Mouse (Mus musculus): ENCODE measurements around the gene Rhobtb1.
A peak's percentile ranks its signal among the peaks of the same experiment; 100 is the strongest.

The Rhobtb1 gene

DNA sequence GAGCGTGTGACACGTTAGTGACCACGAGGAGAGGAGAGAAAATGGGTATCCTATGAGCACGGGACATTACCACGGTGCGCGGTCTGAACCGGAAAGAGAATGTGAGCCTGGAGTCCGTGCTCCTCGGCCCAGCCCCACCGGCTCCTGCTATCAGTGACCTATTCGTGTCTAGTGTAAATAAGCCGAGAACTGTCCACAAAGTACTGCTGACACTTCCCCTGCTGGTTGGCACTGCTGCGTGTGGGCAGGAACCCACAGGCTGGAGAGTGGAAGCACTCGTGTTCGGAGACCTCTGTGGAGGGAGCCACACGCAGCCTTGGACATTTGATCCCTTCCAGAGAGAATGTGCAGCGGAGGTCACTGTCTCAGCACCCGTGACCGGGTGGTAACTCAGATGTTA is at the start of gene Rhobtb1:
TSS of gene Rhobtb1 (plus strand) at position 390 of the 400 bp plus-strand sequence.
- DNase-seq (ENCODE audit: low read depth): no peak

DNA sequence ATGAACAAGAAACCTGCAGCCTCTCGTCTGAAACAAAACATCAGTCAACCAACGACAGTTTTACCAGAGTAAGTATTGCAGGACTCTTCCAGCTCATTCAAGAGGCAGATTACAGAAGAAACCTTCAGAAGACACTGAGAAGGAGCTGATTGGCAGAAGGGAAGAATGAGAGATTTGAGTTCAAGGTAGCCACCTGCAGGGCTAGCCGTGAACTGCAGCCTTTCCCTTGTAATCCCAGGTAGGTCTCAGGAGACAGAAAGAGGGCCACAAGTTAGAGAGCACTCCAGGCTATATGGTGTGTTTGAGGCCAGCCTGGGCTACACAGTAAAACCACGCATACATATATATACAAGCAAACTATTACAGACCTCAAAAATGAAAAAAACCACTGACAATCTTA is 49.2 kb upstream of the Rhobtb1 start:
- DNase-seq (ENCODE audit: low read depth): peak; percentile 4

DNA sequence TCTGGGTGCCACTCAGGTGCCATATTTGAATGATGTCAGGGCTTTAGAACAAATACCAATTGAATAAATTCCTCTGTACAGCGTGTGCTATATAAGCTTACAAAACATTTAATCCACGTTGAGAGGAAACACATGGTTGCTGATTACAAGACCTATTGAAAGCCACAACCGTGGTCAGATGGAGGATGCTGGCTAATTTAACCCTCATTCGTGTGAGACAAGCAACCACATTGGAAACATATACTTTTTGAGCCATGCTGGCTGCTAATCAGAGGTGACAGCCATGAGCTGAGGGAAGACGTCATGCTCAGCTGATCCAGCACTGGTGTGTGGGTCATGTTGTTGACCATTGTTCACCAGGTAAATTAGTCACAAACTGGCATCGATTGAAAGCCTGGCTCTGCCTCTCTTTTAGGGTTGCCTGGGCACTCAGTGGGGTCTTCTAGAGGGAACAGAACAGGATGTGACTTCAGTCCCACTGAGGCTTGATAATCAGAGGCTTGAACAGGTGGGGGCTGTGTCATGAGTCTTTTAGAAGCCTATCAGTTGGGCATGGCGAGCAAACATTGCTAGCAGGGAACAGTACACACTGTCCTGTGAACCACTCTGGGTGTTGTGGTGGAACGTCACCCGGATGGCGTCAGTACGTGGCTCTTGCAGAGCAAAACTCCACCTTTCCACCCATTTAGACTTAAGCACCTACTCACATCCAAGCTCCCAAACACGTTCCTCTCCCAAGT is 46.9 kb upstream of the Rhobtb1 start:
- no peak for DNase-seq (ENCODE audit: low read depth)

DNA sequence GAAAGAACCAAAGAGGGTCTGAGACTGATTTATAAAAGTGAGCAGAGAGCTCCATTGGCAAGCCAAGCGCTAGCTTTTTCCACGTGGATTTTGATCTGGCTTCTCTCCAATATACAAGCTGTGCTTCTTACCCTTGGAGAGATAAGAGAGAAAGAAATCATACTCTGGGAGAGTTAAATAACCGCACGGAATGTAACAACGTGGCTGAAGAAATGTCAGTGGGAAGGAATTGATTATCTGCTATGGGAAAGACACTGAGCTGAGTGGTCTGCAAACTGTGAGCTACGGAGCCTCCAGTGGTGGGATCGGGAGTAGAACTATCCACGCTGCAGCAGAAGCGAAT is 46.4 kb upstream of the Rhobtb1 start:
- no peak for DNase-seq (ENCODE audit: low read depth)

DNA sequence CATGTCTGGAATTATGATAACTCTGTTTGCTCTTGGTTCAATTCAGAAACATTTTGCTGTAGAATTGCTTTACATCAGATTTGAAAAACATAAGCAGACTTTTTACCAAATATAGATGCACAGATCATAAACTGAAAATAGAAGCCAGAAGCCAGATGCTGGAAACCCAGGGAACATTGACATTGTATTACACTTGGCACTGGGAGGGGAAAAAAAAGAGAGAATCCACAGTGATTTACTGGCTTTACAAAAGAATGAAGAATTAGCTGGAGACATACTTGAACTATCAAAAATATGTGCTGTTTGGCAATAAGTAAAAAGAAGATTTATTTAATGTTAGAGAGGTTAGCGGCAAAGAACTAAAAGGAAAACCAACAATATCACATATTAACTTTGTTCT is 44.4 kb upstream of the Rhobtb1 start:
- DNase-seq (ENCODE audit: low read depth): no peak

DNA sequence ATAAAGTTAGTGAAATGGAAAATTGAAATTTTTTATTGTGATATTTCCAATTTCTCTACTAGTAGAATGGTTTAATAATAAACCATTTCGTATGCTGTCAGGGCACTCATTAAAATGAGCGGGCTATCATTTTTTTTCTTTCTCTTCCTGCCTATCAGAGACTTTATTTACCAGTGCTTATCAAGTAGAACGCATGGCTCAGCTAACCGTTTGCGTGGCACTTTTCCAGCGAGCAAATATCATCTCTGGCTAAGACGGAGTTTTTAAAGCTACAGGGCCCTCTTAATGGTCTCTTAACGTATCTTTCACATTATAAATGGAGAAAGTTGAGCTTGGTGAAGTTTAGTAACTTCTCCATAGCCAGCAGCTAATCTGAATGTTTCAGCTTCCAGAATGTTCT is 44.0 kb upstream of the Rhobtb1 start:
- DNase-seq (ENCODE audit: low read depth): no peak

DNA sequence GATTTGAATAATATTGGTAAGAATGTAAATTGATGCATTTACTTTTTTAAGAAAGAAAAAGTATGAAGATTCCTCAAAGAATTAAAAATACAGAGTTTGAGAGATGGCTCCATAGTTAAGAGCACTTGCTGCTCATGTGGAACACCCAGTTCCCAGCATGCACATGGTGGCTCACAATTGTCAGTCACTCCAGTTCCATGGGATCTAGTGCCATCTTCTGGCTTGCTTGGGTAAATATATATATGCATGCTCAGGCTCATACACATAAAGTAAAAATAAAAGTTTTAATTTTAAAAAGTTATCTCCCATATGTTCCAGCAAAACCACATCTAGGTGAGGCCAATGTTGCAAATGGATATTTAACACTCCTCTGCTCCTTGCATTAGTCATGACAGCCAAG is 36.9 kb upstream of the Rhobtb1 start:
- DNase-seq (ENCODE audit: low read depth): no peak

DNA sequence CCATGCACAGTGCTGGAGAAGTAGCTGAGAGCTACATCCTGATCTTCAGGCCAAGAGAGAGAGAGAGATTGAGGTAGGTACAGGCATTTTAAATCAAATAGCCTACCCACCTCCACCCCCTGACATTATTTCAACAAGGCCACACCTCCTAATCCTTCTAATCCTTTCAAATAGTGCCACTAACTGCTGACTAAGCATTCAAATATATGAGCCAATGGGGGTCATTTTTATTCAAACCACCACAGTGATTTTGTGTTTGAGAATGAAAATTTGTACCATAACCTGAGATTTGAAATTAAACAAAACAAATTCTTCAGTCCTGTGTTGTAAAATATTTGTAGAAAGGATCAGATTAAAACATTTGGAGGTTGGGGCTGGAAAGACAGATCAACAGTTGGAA is 33.2 kb upstream of the Rhobtb1 start:
- DNase-seq (ENCODE audit: low read depth): no peak

DNA sequence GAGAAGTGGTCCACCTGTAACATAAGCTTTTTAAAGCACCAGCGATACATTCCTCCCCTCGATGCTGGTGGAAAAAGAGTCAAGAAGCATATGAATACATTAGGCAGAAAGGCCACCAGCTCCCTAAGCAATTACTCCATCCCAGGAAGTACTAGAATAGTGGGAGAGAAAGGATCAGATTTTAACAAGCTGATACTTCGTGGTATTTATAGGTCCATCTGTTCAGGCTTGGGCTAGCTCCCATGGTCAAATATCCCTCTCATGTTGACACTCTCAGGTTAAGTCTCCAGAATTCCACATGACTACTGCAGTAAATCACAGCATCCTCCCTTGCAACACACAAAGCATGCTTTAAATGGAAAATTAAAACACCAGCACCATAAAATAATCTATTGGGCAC is 32.3 kb upstream of the Rhobtb1 start:
- no peak for DNase-seq (ENCODE audit: low read depth)

DNA sequence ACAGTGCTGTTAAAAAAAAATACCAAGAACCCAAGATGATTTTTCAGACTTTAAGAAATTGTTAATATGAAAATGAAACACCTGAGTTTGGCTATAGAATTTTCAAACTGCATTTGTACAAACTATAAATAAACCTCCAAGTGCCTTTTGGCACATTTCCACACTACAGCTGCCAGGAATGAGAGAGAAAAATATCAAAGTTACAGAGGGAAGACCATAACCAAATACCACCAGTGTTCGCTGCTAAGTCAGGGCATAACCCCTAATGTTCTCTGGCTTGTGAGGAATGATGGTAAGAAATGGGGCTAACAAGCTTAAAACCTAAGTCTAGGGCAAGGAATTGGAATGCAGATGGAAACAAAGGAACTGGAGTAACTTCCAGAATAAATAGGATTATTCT is 31.8 kb upstream of the Rhobtb1 start:
- no peak for DNase-seq (ENCODE audit: low read depth)

DNA sequence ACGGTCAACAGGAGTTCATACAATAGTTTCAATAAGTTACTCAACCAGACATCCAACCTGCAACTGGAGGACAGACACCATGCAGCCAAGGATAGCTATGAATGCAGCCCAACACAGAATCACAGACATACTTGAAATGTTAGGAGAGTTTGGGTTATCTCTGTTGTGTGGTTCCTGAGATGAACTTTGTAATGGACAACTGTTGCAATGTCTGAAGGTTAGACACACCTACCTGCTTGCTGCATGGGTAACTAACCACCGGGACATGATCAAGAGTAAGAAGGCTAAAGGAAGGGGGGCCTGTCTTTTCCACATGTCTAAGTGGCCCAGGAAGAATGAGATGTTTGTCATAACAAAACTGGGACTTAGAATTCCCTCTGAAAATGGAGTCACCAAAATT is 24.7 kb upstream of the Rhobtb1 start:
- no peak for DNase-seq (ENCODE audit: low read depth)

DNA sequence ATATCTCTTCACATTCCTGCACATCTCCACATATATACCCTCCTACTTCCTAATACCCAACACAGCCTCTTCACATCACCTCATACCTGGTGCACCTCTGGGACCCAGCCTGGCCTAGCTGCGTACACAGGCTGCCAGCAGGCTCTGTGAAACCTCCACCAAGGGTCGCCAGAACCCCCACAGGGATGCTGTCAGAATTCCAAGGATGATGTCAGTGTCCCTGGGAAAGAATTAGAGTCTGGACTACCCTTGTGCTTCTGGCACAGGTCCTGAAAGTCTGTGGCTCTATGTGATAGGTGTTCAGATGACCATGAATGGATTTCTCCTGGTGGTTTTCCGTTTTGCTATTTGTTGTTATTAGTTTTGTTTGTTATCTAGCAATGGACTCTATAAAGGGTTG is 22.7 kb upstream of the Rhobtb1 start:
- DNase-seq (ENCODE audit: low read depth): no peak

DNA sequence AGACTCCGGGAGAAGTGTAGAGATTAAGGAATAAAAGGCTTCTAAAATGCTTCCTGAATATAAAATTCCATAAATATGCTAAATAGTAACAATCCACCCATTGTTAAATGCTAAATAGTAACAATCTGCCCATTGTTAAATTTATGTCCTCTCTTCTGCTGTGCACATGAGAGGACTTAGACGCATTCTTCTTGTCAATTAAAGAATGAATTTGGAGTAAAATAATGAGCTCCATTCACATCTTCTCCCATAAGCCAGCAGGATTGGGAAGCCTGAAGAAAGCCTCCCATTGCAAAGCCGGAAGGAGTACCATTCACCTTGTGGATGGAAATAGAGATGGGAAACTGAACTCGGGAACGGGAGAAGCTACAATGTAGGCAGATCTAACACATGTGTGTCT is 20.6 kb upstream of the Rhobtb1 start:
- DNase-seq (ENCODE audit: low read depth): no peak

DNA sequence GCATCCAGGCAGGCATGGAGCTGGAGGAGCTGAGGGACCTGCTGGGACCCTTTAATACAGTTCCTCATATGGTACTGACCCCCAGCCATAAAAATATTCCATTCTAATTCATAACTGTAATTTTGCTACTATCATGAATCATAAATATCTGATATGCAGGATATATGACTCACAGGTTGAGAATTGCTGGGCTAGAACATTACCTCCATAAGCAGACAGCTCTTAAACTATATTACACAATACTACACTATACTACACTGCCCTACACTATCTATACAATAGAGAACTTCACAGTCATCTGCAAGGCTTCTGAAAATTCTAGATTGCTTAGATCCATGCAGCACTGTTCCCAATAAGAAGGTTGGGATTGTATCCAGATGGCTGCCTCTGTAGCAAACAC is 16.9 kb upstream of the Rhobtb1 start:
- no peak for DNase-seq (ENCODE audit: low read depth)

DNA sequence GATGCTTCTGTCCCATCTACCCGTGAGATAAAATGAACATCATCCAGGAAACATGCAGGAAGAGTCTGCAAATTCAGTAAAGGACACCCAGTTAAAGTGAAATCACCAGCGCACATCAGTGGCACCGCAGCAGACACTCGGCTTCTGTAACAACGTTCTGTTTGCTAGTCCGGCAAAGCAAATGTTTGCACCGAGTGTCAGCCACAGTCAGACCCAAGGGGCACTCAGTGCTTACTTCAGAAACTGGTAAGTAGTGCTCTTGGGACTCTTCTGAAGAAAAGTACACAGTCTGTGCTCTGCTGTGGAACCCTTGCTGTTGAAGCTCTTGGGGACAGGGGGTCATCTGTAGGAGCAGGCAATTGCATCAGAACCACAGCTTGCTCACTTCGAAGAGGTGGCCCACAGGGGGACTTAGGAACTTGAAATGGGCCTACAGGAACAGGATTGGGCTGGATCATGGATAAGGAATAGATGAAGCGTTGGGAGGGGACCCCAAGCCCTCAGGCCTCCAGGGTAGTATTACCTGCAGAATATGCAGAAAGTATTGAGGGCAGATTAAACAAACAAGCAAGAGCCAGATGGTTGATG is 14.9 kb upstream of the Rhobtb1 start:
- DNase-seq (ENCODE audit: low read depth): no peak

DNA sequence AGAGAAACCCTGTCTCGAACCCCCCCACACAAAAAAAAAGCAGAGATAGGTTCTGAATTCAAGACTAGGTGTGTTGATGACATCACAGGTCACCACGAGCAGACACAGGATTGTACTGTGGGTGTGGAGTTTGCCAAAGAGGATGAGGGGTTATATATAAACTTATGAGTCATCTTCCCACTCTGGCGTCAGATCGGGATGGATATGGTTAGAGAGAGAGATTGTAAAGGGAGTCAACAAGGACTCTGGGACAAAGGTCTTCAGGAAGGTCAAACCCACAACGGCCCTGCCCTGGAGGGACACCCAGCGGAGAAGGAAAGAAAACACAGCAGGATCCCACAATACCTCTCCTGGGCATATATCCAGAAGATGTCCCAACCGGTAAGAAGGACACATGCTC is 2.0 kb upstream of the Rhobtb1 start:
- DNase-seq (ENCODE audit: low read depth): no peak

DNA sequence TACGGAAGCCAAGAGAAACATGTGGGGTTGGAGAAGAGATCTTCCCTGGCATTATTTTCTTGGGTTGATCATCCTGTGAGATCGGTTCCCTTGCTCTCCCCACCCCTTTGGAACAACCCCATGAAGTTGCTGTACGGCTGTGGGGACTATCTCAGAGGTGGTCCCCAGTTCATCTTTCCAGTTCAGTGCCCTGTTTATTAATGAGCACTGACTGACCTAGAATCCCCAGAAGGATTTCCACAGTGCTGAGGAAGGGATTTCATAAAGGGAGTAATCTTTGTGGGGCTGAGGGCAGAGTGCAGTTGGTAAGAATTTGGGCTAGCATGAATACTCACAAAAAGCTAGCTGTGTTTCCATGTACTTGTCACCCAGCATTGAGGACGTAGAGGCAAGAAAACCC is 1.7 kb downstream of the Rhobtb1 start:
- DNase-seq (ENCODE audit: low read depth): no peak

DNA sequence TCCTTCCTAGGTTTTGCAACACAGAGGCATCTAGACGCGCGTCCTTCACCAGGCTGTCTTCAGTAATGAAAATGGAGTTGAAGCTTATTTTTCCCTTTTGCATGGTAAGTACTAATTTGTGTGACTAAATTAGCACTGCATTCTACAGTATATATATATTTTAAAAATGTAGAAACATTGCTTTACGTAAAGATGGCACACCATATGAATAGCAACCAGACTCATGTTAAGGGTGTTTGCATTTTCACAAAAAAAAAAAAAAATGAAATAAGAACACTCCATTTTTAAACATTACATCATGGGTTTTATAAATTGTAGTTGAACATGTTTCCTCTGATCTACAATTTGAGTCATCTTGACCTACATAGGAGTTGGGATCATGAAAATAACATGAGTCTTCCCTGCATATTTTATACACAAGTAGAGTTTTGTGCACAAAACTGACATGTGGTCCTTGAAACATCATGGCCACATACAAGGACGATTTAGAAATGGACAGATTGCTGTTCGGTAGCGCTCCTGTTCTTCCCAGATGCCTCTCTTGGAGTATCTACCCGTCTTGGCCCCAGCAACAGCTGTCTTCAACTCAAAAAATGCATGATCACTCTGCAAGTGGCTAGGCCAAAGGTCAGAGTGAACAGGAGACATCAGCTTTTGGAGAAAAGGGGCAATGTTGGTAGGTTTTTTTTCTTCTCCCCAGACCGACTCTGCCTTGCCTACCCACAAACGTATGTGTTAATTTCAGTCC is 4.4 kb downstream of the Rhobtb1 start:
- DNase-seq (ENCODE audit: low read depth): no peak

DNA sequence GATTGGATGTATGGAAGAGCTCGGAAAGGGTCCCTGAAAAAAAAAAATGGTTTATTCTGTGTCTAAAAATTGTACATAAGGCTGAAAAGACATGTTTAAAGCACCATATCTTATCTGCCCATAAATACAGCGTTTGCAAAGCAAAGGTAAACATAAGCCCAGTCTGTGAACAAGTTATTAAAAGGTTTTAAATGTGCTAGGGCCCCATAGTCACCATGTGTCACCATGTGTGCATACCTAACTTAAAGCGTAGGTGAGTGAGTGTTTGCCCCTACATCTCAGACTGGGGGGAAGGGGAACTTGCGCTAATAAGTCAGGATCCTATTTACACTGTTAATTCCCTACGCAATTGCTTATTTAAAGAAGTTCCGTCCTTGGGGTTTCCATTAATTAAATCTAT is 5.2 kb downstream of the Rhobtb1 start:
- no peak for DNase-seq (ENCODE audit: low read depth)

DNA sequence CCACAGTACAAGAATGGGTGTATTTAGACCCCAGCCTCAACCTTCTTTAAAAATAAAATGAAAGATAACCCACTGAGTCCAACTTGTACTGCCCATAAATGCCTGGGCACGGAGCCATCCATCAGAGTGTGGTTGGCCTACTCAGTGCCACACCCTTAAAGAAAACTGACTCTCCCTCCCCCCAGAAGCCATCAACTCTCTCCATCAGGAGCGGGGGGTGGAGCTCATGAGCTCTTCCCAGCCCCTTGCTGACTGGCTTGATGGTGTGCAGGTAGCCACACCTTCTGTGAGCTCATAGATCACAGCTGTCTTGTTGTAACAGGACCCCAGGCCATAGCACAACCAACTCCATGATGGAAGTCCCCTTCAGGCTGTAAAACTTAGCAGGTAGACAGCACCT is 6.2 kb downstream of the Rhobtb1 start:
- DNase-seq (ENCODE audit: low read depth): no peak

DNA sequence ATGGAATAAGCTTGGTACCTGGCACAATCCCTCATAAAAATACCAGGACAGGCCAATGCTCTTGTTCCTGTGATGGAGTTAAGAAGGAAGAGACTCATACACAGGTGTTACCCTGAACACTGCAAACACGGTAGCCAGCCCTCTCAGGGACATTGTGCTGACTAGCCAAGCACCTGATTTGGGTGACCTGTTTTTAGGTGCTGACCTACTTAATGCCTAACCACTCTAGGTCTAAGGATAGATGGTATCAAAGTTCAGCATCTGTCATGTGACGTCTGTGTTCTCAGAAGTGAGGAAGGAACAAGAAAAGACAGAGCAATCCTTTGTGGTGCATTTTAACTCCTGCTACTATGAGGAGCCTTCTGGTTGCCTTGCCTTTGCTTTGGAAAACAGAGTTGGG is 9.6 kb downstream of the Rhobtb1 start:
- no peak for DNase-seq (ENCODE audit: low read depth)

DNA sequence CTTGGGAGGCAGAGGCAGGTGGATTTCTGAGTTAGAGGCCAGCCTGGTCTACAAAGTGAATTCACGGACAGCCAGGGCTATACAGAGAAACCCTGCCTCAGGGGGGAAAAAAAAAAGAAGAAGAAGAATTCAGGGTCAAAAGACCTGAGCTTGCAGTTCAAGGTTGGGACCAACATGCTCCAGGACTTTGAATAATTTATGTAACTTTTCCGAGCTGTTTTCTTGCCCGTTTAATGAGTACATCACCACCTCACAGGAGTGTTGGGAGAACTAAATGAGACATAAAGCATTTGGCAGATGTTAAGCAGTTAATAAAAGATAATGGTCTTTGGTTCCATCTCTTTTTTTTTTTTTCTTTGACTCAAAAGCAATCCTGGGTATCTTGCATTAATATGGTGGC is 10.3 kb downstream of the Rhobtb1 start:
- DNase-seq (ENCODE audit: low read depth): no peak

DNA sequence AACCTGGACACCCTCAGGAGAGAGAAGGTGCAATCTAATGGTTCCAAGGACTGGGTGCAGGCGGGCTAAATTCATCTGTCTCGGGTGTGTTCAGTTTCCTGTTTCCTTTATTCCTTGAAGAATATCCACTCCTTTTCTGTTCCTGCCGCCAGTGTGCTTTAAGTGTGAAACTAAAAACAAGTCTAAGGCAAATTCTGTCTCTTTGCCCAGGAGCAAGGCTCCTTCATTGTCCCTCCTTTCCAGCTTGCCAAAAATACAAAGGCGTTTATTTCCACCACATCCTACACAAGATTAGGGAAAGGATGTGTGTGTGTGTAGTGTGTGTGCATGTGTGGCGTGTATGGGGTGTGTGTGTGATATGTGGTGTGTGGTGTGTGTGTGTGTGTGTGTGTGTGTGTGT is 11.3 kb downstream of the Rhobtb1 start:
- DNase-seq (ENCODE audit: low read depth): no peak

DNA sequence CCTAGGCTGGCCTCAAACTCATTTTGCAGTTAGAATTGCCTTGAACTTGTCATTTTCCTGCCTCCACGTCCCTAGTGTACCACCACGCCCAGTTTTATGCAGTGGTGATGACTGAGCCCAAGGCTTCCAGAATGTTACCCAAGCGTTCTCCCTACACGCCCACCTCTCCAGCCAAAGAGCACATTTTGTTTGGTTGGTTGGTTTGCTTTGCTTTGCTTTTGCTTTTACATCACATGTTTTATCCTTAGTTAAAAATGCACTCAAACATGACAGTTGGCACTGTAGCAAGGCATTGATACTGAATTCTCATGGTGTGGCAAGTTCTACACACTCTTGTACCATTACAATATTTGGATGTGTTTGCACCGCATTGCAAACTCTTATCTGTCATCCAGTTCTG is 12.0 kb downstream of the Rhobtb1 start:
- no peak for DNase-seq (ENCODE audit: low read depth)
